Mouse (Mus musculus) limb, embryonic 14.5 days (tissue): Measurements from ENCODE around the gene Ofd1. TPM values are rescaled to one million over a fixed set of nuclear protein-coding genes. Genes with fewer than 3 reads are reported as not detected.
A peak's percentile ranks its signal among the peaks of the same experiment; 100 is the strongest.

ENCODE experiments used
- ATAC-seq: fragments of 200-750 bp; cut with Nextera tagmentation; 2 replicates; pipeline ENCODE4 v1.8.0; 2017; ENCODE audit warnings: low read depth, moderate number of reproducible peaks, moderate TSS enrichment; ENCODE audit not compliant: low FRiP score
- DNase-seq: peaks from one replicate; pipeline ENCODE4 v3.0.0-alpha.2; 2015; ENCODE audit warnings: low spot score
- H3K27ac ChIP-seq: fragments of 300-500 bp; sonication (generic); replicated peaks from 2 replicates; pipeline ENCODE4 v1.5.1; 2014; ENCODE audit warnings: low read depth, mild to moderate bottlenecking, low read length, moderate library complexity, mixed read lengths
- H3K27me3 ChIP-seq: fragments of 300-500 bp; sonication (generic); 2 replicates; pipeline ENCODE4 v1.6.1; 2014; ENCODE audit warnings: low read length, mixed read lengths; ENCODE audit not compliant: control insufficient read depth, insufficient read depth
- H3K36me3 ChIP-seq: fragments of 300-500 bp; sonication (generic); 2 replicates; pipeline ENCODE4 v1.6.1; 2014; ENCODE audit warnings: mild to moderate bottlenecking, low read length, moderate library complexity, mixed read lengths; ENCODE audit not compliant: control insufficient read depth, insufficient read depth
- H3K4me1 ChIP-seq: fragments of 300-500 bp; sonication (generic); 2 replicates; pipeline ENCODE4 v1.6.1; 2014; ENCODE audit warnings: antibody characterized with exemption, low read length, mixed read lengths; ENCODE audit not compliant: control insufficient read depth, insufficient read depth
- H3K4me2 ChIP-seq: fragments of 300-500 bp; sonication (generic); replicated peaks from 2 replicates; pipeline ENCODE4 v1.6.1; 2014; ENCODE audit warnings: low read depth, mild to moderate bottlenecking, low read length, moderate library complexity; ENCODE audit not compliant: severe bottlenecking
- H3K4me3 ChIP-seq: fragments of 300-500 bp; sonication (generic); replicated peaks from 2 replicates; pipeline ENCODE4 v1.5.1; 2014; ENCODE audit warnings: low read length
- H3K9ac ChIP-seq: fragments of 300-500 bp; sonication (generic); 2 replicates; pipeline ENCODE4 v1.6.1; 2014; ENCODE audit warnings: mild to moderate bottlenecking, low read depth, low read length, moderate library complexity; ENCODE audit not compliant: severe bottlenecking
- H3K9me3 ChIP-seq: fragments of 300-500 bp; sonication (generic); 2 replicates; pipeline ENCODE4 v1.6.1; 2016; ENCODE audit warnings: low read length; ENCODE audit not compliant: control insufficient read depth
- POLR2A ChIP-seq: fragments of 200-500 bp; IDR thresholded peaks from 2 replicates; pipeline ENCODE4 v1.8.0; 2012; ENCODE audit warnings: inconsistent platforms, mild to moderate bottlenecking, moderate library complexity, borderline replicate concordance; ENCODE audit not compliant: insufficient read depth, insufficient read length; ENCODE audit errors: extremely low read depth
- WGBS: fragments of 180-500 bp; shearing (Covaris S2); extraction: QIAGEN DNeasy Blood & Tissue Kit; methylation state at CpG from one replicate; pipeline ENCODE4 v1.1.7; 2014; 5-methylcytosine and 5-hydroxymethylcytosine counted together
- polyA plus RNA-seq, 2 experiments: library from polyadenylated mRNA; depleted of rRNA in 1 of 2; stranded (reverse) in 1 of 2; unstranded in 1 of 2; fragments of >200 nt; fragmentation: Nextera tagmentation in 1 of 2; extraction: Ambion mirVana in 1 of 2; gene quantifications; 2 replicates each; pipeline versions ENCODE4 v1.2.1 to v1.2.3; 2012 to 2014

The Ofd1 gene
- polyA plus RNA-seq, 2 experiments, result 6.6 to 7.2 TPM

GRCm38 (mm10) chrX:166353412-166353811 lies 87.1 kb downstream of the Ofd1 start:
- Histone ChIP-seq H3K27me3 (no peaks in the 10 kb centered on the region), H3K4me1 (no peaks in the 10 kb centered on the region), H3K36me3 (no peaks in the 10 kb centered on the region), H3K9me3 (no peaks in the 10 kb centered on the region), H3K4me2 (no peak overlapping the region), H3K27ac (no peak overlapping the region), H3K4me3 (no peak overlapping the region), H3K9ac (no peak overlapping the region)
- no peak for TF ChIP-seq POLR2A
- ATAC-seq, result no peak
- DNase-seq, result no peak
- WGBS, result 65% methylated on average over 2 of the region's 2 CpGs

GRCm38 (mm10) chrX:166351790-166352189 lies 88.7 kb downstream of the Ofd1 start:
- WGBS, result 25% methylated on average over 6 of the region's 6 CpGs
- Histone ChIP-seq H3K27me3 (no peaks in the 10 kb centered on the region), H3K4me2 (no peak overlapping the region), H3K9ac (no peak overlapping the region), H3K4me1 (no peaks in the 10 kb centered on the region), H3K27ac (no peak overlapping the region), H3K36me3 (no peaks in the 10 kb centered on the region), H3K4me3 (no peak overlapping the region), H3K9me3 (no peaks in the 10 kb centered on the region)
- no peak for TF ChIP-seq POLR2A
- DNase-seq (peak; percentile 38), ATAC-seq (no peak)

- DNase-seq (no peak), ATAC-seq (no peak)
- Histone ChIP-seq H3K4me3 (no peak overlapping the region), H3K4me1 (no peaks in the 10 kb centered on the region), H3K36me3 (no peaks in the 10 kb centered on the region), H3K4me2 (no peak overlapping the region), H3K27me3 (no peaks in the 10 kb centered on the region), H3K27ac (no peak overlapping the region), H3K9me3 (no peaks in the 10 kb centered on the region), H3K9ac (no peak overlapping the region)
- TF ChIP-seq POLR2A, result no peak
- WGBS, result 75% methylated on average over 4 of the region's 4 CpGs
Observed at GRCm38 (mm10) chrX:166348634-166349033, 91.9 kb downstream of the Ofd1 start.

GRCm38 (mm10) chrX:166348086-166348485 lies 92.4 kb downstream of the Ofd1 start:
- no peak overlapping the region for H3K27ac ChIP-seq
- H3K4me1 ChIP-seq, result no peaks in the 10 kb centered on the region
- DNase-seq (no peak), ATAC-seq (no peak)
- TF ChIP-seq POLR2A, result no peak
- 77% methylated on average over 6 of the region's 6 CpGs for WGBS
- H3K36me3 ChIP-seq, result no peaks in the 10 kb centered on the region
- no peak overlapping the region for H3K4me2 ChIP-seq
- H3K4me3 ChIP-seq, result no peak overlapping the region
- no peaks in the 10 kb centered on the region for H3K9me3 ChIP-seq
- no peaks in the 10 kb centered on the region for H3K27me3 ChIP-seq
- no peak overlapping the region for H3K9ac ChIP-seq

- 33% methylated on average over 10 of the region's 10 CpGs for WGBS
- H3K9ac ChIP-seq, result no peak overlapping the region
- ATAC-seq (no peak), DNase-seq (no peak)
- H3K36me3 ChIP-seq, result no peaks in the 10 kb centered on the region
- H3K27ac ChIP-seq, result no peak overlapping the region
- no peaks in the 10 kb centered on the region for H3K4me1 ChIP-seq
- H3K27me3 ChIP-seq, result no peaks in the 10 kb centered on the region
- H3K4me2 ChIP-seq, result peak overlapping the region; percentile 29; the same call in 1 of the 2 replicates
- H3K9me3 ChIP-seq, result no peaks in the 10 kb centered on the region
- TF ChIP-seq POLR2A, result no peak
- peak overlapping the region; percentile 8; the same call in 1 of the 2 replicates for H3K4me3 ChIP-seq
Observed at GRCm38 (mm10) chrX:166344228-166345015, 96.1 kb downstream of the Ofd1 start.
